Mouse (Mus musculus) cerebellum, adult (tissue): Measurements from ENCODE around the gene Cpm.
A peak's percentile ranks its signal among the peaks of the same experiment; 100 is the strongest.

Experiments
- ATAC-seq: cut with Nextera tagmentation; 2 replicates; pipeline ENCODE4 v1.9.2; 2017; ENCODE audit warnings: mild to moderate bottlenecking, moderate library complexity, mixed read lengths; ENCODE audit not compliant: insufficient number of reproducible peaks, low FRiP score, low TSS enrichment

Cpm gene

DNA sequence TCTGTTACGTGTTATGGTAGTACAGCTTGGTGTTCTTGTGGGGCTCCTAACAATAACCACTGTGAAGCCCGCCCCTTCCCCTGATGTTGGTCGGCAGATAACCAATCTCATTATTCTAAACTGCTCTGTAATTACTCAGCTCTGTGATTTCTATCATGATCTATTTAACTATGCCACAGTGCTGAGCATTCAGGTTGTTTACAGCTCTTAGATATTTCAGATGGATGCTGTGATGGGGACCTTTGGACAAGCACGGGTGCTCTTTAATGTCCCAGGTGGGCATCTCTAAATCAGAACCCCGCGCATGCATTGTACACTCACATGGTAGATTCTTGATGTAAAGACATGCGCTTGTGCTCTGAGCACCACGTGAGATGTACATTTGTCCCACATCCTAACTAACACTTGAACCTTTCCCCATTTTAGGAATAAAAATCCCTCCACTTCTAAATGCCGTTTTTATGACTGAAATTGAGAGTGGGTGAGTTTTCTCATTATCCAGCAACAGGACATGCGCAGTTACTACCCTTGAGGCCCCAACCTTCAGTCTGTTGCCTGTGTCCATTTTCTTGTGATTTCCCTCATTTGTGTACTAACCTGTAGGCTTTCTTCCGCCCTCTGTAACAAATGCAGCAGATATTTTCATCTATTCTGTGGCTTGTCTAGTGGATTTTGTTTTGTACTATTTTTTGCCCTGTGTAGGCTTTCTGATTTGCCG lies 14.6 kb downstream of the Cpm start:
- ATAC-seq: no peak

DNA sequence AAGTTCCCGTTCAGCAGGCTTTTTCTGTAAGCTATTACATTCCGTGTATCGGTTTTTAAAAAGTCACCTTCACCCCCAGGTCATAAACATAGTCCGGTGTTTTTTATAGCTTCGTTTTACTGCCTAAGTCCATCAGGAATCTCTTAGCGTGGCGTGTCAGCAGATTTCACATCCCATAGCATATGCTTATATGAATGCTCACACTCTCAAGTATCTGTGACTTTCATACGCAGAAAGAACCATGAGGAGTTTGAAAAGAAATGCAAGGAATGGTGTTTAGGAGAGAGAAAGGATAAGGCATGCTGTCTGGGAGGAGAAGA lies 15.1 kb downstream of the Cpm start:
- no peak for ATAC-seq

DNA sequence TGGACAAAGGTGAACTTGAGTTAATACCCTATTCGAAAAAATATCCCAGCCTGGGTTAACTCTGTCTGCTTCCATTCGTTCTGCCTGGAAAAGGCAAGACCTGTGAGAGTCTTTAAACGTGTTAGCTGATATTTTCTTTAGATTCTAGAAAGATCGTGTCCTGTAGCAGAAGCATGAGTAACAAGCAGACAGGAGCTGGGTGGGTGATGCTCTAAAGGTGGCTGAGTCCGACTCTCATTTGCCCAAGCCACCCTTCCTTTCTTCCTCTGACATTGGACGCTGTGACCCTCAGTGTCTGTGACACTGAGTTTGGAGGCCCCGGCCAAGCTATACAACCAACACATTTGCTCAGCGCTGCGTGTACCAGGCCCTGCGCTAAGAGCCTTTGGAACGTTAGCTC lies 15.5 kb downstream of the Cpm start:
- ATAC-seq: no peak

DNA sequence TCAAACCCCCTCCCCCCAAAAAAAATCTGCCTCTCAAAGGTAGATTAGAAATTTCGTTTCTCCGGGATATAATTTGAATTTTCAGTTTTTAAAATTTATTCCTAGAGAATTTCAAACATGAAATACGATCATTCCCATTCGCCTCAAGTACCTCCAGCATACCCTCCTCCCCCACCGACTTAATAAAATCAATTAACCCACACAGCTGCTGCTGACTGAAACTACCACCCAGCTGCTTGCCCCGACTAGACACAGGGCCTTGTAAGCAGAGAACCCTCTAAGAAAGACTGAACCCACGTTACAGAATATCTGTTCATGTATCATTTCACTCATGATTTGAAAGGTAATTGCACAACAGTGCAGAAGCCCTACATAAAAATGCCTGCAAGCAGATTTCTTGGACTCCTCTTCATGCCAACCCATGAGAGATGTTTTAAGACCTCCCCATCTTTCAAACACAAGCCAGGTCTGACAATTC lies 16.2 kb downstream of the Cpm start:
- ATAC-seq: no peak

DNA sequence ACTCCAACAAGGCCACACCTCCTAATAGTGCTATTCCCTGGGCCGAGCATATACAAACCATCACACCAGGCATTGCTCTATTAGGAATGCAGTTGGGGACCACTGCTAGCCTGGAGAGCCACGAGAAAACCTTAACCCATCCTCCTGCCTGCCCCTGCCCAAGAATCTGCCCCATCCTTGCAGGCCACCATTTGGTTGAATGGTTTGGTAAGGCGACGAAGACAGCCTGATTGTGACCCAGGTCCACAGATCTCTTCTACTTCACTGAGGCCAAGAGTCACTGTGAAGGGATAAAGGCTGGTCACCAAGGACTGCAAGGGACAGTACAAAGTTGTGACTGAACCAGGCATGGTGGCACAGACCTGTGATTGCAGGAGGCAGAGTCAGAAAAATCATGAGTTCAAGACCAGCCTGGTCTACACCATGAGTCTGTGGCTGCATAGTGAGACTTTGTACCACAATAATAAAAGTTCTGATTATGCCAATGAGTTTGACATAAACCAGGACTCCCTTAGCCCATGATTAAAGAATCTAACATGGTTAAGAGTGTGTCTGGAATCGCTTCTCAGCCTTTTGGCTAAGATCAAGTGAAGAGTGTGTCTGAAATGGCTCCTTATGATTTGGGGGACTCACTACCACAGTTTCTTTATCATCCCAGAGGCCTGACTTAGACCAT lies 17.3 kb downstream of the Cpm start:
- ATAC-seq: no peak

DNA sequence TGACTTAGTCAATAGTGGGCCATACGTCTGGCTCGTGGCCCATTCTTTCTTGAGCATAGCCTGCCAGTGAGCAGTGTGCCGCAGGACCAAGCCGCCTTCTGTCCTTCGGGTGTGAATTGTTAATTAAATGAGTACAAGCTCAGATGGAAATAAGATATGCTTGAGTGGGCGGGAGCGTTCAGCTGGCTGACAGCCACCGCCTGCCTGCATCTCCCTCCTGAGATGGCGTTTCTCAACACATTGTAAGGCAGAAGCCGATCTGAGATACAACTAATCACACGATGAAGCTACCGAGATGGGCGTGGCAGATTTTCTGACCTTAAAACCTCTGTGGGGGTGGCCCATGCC lies 17.8 kb downstream of the Cpm start:
- ATAC-seq: peak; percentile 63; the same call in 1 of the 2 replicates

DNA sequence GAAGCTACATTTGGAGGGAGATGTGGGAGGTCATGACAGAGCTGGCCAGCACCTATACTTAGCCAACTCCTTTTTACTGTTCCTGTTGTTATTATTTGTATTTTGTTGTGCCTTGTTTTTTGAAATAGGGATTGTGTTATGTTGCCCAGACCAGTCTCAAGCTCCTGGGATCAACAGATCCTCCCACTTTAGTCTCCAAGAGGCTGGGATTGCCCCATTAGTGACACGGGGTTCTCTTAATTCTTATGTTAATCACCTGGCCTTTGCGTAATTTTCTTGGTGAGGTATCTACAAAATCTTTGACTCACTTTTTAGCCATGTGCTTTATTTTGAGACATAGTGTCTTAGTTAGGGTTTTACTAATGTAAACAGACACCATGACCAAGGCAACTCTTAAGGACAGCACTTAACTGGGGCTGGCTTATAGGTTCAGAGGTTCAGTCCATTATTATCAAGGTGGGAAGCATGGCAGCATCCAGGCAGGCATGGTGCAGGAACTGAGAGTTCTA lies 18.7 kb downstream of the Cpm start:
- no peak for ATAC-seq

DNA sequence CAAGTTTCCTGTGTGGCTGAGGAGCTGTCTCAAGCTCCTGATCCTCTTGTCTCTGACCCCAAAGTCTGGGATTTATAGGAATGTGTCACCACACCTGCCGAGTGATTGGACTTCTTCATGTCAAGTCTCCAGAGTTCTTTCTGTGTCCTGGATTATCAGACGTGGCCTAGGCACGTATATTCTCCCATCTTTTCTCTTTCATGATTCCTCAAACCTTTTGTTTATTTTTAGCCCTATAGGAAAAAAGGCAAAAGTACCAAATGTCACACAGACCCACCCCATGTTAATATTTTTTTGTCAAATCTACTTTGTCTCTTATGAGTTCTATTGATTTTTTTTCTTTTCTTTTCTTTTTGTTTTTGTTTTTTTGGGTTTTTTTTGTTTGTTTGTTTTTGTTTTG lies 19.3 kb downstream of the Cpm start:
- no peak for ATAC-seq

DNA sequence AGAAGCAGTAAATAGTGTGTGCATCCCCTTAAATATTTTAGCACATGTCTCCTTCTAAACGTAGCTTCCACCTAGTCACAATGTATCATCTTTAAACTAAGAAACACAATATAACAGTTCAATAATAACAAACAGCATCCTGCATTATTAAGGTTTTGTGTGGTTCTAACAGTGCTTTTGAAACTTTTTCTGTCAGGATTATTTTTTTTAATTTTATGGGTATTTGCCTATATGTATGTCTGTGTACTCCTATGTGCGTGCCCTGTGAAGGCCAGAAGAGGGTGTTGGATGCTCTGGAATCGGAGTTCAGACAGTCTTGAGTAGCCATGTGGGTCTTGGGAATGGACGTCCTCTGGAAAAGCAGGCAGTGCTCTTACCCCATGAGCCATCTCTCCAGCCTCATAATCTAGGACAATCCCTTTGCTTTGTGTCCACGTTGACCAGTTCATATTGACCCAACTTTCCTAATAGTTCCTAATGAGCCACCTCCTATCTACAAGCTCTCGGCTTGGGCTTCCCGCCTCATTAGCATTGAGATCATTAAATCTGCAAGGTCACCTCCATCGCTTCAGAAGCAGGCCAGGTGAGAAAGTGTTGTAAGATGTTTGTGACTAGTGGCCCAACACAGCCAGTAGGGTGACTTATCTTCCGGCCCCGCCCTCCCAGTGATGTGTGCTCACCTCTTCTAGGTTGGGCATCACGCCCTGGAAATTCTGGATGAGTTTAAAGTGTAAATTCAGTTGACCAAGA lies 20.2 kb downstream of the Cpm start:
- no peak for ATAC-seq

DNA sequence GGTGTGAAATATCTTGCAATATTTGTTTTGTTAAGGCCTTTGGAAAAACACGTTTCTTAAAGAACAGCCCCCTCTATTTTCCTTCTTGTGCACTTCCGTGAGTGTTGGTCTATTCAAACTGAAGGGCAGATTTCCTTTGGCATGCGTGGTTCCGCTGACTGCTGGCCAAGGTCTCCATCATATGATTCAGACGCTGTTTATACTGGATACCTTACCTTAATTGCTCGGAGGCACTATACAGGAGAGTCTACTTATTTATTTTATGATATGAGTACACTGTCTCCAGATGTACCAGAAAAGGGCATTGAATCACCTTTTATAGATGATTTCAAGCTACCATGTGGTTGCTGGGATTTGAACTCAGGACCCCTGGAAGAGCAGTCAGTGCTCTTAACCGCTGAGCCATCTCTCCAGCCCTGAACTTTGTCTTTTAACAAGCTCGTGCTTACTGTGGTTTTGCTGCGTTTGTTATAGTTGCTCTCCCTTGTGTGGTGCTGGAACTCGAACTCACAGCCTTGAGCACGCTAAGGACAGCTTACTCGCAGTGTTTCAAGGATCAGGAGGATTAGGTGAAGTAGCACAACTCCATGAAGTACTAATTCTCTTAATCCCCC lies 20.8 kb downstream of the Cpm start:
- no peak for ATAC-seq

DNA sequence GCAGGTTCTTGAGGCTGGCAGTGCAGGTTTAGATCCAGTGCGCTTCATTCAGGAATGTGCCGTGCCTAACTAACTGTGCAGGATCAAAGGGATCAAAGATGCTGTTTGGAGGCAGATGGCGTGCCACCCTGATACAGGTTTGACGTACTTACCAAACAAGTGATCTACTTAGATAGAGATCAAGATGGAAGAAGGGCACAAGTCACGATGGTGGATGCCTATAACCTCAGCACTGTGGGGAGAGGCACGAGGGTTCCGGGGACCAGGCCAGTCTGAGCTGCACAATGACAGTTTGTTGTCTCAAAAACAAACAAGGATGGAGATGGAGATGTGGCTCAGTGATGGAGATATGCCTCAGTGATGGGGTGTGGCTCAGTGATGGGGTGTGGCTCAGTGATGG lies 21.4 kb downstream of the Cpm start:
- ATAC-seq: no peak

DNA sequence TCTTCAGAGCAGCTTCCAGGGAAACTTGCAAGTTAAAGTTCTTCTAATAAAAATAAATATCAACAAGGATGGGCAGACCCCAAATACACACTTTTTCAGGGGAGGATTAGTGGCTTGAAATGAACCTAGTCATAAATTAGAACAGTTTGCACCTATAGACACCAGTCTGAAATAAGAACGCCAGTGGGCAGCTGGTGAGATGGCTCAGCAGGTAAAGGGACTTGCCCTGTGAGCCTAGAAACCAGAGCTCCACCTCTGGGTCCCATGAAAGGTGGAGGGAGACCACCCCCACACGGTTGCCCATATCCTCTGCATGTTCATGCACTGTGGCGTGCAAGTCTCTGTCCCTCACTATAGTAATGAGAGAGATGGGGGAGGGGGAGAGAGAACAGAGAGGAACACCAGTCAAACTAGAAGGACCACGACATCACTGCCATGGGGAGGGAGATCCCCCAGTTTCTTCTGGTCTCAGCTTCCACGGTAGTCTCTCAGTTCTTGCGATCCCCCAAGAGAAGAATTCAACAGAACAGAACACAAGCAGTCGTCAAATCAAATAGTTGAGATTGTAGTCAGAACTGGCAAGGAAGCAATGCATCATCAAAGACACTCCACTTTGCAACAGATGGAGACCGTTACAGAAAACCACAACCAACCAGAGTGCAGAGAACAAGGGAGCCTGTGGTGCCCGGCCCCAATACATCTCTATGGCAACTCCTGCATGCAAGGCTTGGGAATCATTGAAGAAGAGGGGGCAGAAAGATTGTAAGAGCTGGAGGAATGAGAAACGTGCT lies 22.5 kb downstream of the Cpm start:
- no peak for ATAC-seq

DNA sequence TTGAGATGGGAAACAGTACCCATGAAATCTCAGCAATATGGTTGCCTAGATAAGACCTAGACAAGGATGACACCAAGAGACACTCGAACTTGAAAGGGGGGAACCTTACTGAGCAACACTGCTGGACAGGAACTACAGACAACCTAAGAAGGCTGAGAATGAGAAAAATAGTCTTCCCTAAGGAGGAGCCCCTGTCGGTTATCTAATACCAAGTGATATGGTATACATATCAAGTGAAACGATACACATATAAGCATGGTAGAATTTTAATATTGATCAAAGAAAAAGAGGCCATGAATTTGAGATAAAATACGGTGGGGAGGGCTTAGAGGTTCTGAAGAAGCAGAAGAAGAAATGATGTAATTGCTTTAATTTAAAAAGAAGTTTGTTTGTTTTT lies 23.1 kb downstream of the Cpm start:
- no peak for ATAC-seq

DNA sequence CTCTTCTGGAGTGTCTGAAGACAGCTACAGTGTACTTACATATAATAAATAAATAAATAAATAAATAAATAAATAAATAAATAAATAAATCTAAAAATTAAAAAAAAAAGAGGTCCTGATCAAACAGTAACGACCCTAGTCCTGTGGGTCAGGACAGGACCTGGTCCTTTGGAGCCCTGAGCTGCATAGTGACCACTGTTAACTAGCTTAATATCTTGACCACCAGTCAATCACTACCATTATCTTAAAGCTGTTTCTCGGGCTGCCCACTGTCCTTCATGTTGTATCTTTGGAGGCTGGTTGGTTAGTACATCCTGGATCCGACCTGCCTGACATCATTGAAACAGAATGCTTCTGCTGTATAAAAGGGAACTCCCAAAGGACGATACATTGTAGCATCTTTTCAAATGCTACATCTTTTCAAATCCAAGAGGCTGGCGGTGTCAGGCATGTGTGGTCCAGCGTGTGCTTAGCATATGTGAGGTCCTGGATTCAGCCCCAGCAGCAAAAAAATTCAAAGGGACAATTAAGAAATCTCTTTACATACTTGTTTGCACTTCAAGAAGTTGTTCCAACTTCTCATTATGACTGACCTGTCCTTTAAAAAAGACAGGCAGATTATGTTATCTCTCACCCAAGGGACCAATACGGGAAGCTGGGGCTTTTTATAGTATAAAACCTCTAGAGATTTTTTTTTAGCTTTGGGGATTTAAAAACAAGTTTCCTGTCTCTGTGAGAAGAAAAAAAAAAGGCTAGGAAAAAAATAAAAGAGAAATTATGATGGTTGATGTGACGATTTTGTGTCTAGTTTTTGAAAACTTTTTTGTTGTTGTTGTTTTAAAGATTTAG lies 23.9 kb downstream of the Cpm start:
- no peak for ATAC-seq

DNA sequence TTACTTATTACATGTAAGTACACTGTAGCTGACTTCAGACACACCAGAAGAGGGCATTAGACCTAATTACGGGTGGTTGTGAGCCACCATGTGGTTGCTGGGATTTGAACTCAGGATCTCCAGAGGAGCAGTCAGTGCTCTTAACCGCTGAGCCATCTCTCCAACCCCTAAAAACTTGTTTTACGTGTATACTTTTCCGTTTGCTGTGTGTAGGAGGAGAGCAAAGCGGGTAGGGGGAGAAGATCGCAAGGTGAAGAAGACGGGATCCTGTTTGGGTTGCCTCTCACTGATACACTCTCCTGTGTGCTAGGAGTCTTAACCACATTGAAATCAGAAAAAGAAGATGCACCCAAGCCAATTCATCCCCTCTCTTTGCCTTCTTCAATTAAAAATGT lies 24.5 kb downstream of the Cpm start:
- no peak for ATAC-seq

DNA sequence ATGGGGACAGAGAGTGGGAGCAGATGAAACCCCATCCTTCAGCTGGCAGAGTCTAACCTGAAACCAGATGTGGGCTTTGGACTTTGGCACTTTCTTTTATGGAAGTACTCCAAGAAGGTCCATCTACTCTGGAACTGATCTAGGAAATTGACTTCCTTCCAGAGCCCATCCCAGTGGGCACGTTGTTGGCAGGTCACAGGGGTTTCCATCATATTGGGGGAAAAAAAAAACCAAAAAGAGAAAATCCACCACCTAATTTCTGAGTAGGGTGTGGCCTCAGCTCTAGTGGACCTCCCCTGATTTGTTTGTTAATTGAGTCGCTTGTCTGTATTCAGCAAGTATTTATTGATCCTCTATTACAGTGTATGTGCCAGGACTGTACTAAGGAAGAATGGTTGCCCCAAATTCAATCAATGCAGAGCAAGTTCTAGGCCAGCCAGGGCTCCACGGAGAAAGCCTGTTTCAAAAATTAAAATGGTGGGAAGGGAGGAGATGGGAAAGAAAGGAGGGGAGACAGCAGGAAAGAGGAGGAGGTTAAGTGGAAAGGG lies 25.4 kb downstream of the Cpm start:
- no peak for ATAC-seq

DNA sequence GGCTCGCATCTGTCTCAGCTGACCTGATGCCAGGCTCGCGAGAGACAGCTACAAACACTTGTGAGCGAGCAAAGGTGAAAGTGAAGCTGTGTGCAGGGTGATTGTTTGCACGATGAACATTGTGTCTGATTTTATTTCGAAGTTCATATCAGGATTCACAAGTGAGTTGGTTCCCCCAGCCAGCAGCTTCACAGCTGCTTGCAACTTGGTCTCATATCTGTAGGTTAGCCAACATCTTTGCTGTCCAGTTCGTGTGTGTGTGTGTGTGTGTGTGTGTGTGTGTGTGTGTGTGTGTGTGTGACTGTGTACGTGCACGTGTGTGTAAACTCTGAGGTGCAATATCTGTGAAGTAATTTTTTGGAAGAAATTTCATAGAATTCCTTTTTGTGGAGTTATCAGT lies 26.2 kb downstream of the Cpm start:
- ATAC-seq: no peak

DNA sequence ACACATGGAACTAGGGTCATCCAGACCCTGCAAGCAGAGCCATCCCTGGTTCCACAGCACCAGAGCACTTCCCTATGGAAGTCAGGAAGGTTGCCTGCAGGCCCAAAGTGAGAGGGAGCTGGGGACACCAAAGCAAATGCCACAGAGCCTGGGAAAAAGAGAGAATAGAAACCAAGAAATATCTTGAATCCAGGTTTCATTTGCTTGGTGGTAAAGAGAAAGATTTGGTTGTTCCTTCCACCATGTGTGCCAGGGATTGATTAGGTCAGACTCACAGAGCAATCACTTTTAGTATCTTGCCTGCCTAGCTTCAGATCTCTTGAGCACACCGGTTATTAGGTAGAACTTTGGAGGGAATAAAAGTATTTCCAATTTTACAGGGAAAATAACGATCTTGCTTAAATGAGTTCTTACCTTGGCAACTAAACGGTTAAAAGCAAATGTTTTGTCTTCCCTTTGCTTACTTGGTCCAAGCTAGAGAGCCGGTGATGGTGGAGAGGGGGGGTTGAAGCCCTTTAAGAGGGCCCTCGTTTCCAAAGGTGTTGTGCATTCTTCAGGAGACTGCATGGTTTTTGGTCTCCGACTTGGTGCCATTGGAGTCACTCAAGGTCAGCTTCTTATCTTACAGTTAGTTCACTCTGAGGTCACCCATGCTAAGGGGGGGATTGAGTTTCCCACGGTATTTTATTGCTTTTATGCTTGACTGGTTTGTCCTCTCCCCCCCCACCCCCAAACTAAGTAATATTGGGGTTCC lies 26.8 kb downstream of the Cpm start:
- no peak for ATAC-seq

DNA sequence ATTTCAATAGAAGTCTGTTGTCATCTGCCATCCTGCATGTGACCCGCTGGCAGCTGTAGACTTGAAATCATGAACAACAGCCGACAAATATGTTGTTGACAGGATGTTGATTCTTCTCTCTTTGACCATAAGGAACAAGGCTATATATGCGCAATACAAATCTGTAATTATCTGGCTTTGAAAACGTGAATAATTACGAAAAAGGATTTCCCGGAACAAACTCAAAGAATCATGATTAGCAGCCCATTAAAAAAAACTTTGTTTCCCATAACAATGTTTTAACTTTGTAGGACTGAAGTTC lies 27.3 kb downstream of the Cpm start:
- no peak for ATAC-seq
